Mouse (Mus musculus): ENCODE data around the gene Gna11. TPM values are rescaled to one million over a fixed set of nuclear protein-coding genes. Genes with fewer than 3 reads are reported as not detected.

The Gna11 gene
- 10 to 100 TPM; 24.8 to 25.9 TPM for total RNA-seq (2021)
- long read RNA-seq, experiment 1, transcript Gna11-201 (7 exons, 3,414 nt), result major isoform, 46 of 59 reads
- long read RNA-seq, experiment 1, partial matches to known transcripts, result 3 of 59 reads
- long read RNA-seq, experiment 1, other reads (novel, unspliced or antisense), result 10 of 59 reads
- long read RNA-seq, experiment 2, transcript Gna11-201 (7 exons, 3,414 nt), result major isoform, 54 of 65 reads
- long read RNA-seq, experiment 2, partial matches to known transcripts, result 1 of 65 reads
- long read RNA-seq, experiment 2, other reads (novel, unspliced or antisense), result 9 of 65 reads

DNA sequence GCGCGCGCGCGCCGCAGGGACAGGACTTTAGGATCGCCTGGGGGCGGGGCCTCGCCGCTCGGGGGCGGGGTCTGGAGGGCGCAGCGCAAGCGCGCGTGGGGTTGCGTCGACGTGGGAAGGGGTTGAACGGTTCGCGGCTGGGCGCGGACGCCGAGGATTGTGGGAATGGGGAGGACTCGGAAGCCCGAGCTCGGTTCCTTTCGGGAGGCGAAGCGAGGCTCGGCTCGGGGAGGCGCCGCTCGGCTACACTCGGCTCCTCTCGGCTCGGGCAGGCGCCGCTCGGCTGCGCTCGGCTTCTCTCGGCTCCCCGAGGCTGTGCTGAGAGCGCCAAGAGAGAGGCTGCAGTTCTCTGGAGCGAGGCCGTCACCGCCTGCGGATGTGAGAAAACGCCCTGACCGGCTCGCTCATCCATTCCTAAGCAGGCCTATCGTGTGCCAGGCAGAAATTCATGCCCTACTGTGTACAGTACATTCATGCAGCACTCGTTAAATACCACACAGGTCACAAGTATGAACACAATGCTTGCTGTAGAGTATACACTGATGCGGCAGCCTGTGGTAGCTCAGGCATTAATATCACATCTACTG lies at the start of gene Gna11:
Gene Gna11 (minus strand): TSS at position 30 of the 587 bp plus-strand sequence.
- DNase-seq, result peak; percentile 100

DNA sequence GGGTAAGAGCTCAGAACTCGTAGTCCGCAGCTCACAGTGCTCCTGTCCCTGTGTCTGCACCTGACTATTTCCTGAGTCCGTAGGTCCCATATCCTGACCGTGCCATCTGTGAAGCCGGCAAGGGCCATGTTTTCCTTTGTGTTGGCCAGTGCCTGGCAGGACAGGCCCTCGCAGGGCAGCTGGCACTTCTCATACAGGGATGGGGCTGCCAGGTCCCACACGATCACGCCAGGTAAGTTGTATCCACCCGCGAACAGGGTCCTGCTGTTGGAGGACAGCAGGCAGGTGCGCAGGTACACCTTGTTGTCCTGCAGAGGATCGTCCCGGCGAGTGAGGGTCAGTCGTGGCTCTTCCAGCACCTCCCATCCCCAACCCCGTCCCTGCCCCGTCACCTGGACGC lies 48.9 kb upstream of the Gna11 start:
- no peak for DNase-seq

- no peak for DNase-seq
Measured at GRCm38 (mm10) chr10:81593223-81593622, 48.2 kb upstream of the Gna11 start.

GRCm38 (mm10) chr10:81592631-81593030 lies 47.6 kb upstream of the Gna11 start:
- no peak for DNase-seq

- no peak for DNase-seq
Measured at GRCm38 (mm10) chr10:81591846-81592245, 46.9 kb upstream of the Gna11 start.

DNA sequence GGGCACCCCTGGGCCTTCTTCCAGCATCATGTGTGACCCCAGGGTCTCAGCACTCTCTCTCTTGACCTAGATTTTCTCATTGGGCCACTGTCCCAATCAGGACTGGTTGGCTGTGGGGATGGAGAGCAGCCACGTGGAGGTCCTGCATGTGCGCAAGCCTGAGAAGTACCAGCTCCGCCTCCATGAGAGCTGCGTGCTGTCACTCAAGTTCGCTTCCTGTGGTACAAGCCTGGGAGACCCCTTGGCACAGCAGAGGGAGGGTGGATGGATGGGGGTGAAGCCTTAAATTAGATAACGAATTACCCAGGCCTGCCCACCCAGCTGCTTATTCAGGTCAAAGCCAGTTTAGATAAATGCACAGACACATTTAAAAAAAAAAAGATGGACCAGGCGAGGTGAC lies 43.7 kb upstream of the Gna11 start:
- DNase-seq, result no peak

GRCm38 (mm10) chr10:81583347-81583746 lies 38.4 kb upstream of the Gna11 start:
- no peak for DNase-seq

DNA sequence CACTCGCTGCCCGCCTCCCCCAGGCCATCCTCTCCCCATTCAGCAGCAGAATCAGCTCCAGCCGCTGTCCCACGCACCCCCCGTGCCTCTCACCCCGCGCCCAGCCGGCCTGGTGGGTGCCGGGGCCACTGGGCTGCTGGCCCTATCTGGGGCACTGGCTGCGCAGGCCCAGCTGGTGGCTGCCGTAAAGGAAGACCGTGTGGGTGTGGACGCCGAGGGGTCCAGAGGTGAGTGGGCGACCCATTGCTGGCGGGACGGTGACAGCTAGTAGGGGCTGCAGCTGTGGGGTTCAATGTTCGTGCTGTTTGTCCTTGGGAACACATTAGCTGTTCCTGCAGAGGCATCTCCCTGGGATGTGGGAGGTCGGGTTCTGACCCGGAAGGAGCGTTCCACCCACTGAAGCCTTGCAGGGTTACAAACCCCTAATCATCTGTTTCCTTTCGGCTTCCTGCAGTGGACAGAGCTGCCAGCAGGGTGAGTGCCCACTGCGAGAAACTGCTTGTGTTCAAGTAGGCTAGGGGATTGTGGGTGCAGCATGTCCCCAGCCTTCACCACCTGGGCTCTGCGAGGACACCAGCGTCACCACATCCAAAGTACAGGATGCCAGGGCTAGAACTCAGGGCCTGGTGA lies 35.6 kb upstream of the Gna11 start:
- no peak for DNase-seq

DNA sequence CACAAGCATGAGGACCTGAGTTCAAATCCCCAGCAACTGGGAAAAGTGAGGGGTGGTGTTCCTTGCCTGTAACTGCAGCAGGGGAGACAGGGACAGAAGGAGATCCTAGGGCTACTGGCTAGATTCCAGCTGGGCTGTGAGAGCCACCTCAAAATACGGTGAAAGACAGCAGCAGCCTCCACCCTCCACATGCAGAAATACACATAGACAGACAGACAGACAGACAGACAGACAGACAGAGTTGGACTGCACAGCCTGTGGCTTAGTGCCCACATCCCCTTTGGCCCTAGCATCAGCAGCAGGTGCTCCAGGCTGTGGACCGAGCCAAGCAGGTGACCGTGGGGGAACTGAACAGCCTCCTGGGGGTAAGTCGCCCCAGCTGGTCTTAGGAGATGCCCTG lies 35.0 kb upstream of the Gna11 start:
- DNase-seq, result no peak

GRCm38 (mm10) chr10:81575695-81576094 lies 30.7 kb upstream of the Gna11 start:
- no peak for DNase-seq

- peak; percentile 61 for DNase-seq
Measured at GRCm38 (mm10) chr10:81575208-81575631, 30.2 kb upstream of the Gna11 start.

- no peak for DNase-seq
Measured at GRCm38 (mm10) chr10:81574081-81575056, 29.4 kb upstream of the Gna11 start, which contains the start of gene Tle2. Tle2 (plus strand) TSS chr10:81574561.

DNA sequence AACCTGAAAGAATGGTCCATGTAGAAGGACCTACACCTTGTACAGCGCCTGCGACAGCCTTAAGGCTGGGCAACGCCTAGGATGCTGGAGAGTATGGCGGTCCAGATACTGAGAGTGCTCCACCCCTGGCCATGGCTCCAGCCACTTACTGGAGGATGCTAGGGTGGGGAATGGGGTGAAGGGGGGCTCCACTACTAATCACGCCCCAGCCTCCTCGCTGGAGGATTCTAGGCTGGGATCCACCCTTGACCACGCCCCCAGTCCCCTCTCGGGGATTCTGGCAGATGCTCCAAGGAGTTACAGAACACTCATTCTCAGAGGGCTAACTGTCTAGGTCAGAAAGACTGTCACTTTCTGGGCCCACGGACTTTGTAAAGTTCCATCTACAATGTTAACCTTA lies 28.0 kb upstream of the Gna11 start:
- DNase-seq, result peak; percentile 73

DNA sequence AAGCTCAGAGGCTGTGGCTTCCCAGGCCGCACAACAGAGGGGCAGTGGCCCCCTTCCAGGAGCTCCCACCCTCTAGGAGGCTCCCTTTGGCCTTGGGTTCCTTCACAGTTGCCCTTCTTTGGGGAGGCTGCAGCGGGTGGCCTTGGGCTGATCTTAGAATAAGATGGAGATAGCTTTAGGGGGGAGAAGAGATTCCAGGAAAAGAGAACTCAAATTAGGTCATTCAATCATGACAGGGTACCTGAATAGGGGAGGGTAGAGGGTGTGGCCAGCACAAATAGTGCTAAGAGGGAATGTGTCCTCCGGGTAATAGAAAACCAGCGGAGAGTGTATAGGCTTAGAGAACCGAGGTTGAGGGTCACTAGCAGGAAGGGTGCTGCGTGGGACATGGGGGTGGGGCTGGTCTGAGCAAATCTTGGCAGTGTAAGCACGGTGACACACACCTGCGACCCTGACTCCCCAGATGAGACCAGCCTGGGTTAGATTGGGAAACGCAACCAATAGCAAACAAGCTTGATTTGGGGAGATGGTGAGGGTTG lies 27.2 kb upstream of the Gna11 start:
- DNase-seq, result no peak

DNA sequence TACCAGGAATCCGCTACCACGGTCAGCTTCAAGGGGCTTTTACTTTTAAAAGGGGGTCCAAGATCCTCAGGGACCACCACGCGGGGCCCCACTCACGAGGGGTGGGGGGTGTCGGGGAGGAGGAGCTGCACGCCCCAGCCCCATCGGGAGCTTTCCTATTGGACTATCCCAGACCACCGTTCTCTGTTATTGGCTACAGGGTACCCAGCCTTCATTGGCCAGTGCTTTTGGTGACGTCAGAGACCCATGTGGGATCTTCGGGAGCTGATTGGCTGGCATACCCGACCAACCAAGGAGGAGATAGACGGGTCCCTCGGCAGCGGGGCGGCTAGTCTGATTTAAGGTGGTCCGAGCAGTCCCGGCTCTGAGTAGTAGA lies 26.5 kb upstream of the Gna11 start:
- DNase-seq, result peak; percentile 99

GRCm38 (mm10) chr10:81570831-81571500 lies 26.0 kb upstream of the Gna11 start:
- peak; percentile 94 for DNase-seq

DNA sequence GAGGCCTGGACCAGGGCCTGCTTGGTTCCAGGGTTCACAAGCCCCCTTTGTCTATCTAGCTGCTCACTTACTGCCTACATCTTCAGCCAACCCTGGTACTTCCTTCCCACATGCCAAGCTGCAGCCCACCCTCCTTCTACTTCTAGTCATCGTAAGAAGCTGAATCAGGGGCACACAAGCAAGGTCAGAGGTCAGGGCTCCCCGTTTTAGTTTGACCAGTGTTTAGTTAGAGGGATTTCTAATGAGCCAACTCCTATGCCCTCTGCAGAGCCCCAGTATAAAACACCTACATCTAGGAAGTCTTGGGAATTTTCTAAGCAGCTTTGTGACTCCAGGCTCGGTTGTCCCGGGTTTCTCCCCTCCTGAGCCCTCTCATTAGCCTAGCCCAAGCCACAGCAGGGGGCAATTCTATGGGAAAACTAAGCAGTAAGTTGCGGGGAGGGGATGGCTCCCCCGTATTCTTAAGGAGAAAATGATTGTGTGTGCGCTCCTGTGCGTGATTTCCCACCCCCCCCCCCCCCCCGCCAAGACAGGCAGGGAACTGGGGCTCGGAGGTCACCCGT lies 25.3 kb upstream of the Gna11 start:
- DNase-seq, result no peak

- no peak for DNase-seq
Measured at GRCm38 (mm10) chr10:81569507-81570237, 24.7 kb upstream of the Gna11 start.

- DNase-seq, result no peak
Measured at GRCm38 (mm10) chr10:81568381-81569191, 23.6 kb upstream of the Gna11 start.
